Mouse (Mus musculus) inflammation-experienced regulatory T-cells (primary cell): ENCODE measurements around the gene Pim3. TPM values are rescaled to one million over a fixed set of nuclear protein-coding genes. Genes with fewer than 3 reads are reported as not detected.

ENCODE experiments used
- polyA plus RNA-seq, 2 experiments: library from polyadenylated mRNA; unstranded; fragments of 100-300 nt; shearing (Covaris generic); gene quantifications; one replicate each; pipeline ENCODE4 v1.2.1; 2017

Pim3 gene
- 10 to 100 TPM; 29.1 to 35.7 TPM for polyA plus RNA-seq

GRCm38 (mm10) chr15:88861772-88862622 is at the start of gene Pim3:
TSS of gene Pim3 (plus strand) at chr15:88862186.

GRCm38 (mm10) chr15:88819026-88819905 is 42.7 kb upstream of the Pim3 start, which contains the start of the genes Alg12 and Creld2:
TSS of gene Alg12 (minus strand) at chr15:88819318.
TSS of gene Creld2 (plus strand) at chr15:88819646.

Other genes with a start within 250 kb of the Pim3 start
- gene Brd1, start 128.0 kb upstream of the Pim3 start, polyA plus RNA-seq = 10 to 100 TPM; 50.8 to 66.2 TPM
- 1 to 10 TPM; 5.4 to 6.4 TPM for gene Zbed4, start 110.5 kb upstream of the Pim3 start, polyA plus RNA-seq
- 10 to 100 TPM in 1 of 2 experiments, 1 to 10 TPM in 1; 6.7 to 16.3 TPM for gene Alg12, start 42.9 kb upstream of the Pim3 start, polyA plus RNA-seq
- 10 to 100 TPM; 55.1 to 56.0 TPM for gene Creld2, start 42.5 kb upstream of the Pim3 start, polyA plus RNA-seq
- gene Ttll8, start 92.2 kb downstream of the Pim3 start, polyA plus RNA-seq = not detected
- under 1 TPM in 1 of 2 experiments, not detected in 1; 0.18 TPM for gene Mlc1, start 116.8 kb downstream of the Pim3 start, polyA plus RNA-seq
- under 1 TPM; 0.13 to 0.84 TPM for gene Mov10l1, start 120.7 kb downstream of the Pim3 start, polyA plus RNA-seq
- gene Panx2, start 197.5 kb downstream of the Pim3 start, polyA plus RNA-seq = 1 to 10 TPM in 1 of 2 experiments, under 1 TPM in 1; 0.88 to 1.2 TPM
- 10 to 100 TPM; 86.7 to 98.2 TPM for gene Trabd, start 212.9 kb downstream of the Pim3 start, polyA plus RNA-seq
- 10 to 100 TPM; 53.0 to 58.7 TPM for gene Selenoo, start 226.9 kb downstream of the Pim3 start, polyA plus RNA-seq